Mouse (Mus musculus) hindbrain, embryonic 12.5 days (tissue): ENCODE measurements around the gene Tmem274. TPM values are rescaled to one million over a fixed set of nuclear protein-coding genes. Genes with fewer than 3 reads are reported as not detected.
A peak's percentile ranks its signal among the peaks of the same experiment; 100 is the strongest.
"Not testable (repeated sequence)": the region's sequence is repeated elsewhere in the genome, so short reads cannot be mapped to it uniquely, and the experiment has no call there.

Source experiments
- ATAC-seq: fragments of 200-750 bp; cut with Nextera tagmentation; 2 replicates; pipeline ENCODE4 v1.8.0; 2017; ENCODE audit warnings: moderate TSS enrichment; ENCODE audit not compliant: low FRiP score
- H3K27ac ChIP-seq: fragments of 300-500 bp; sonication (generic); 2 replicates; pipeline ENCODE4 v1.5.1; 2016; ENCODE audit warnings: mild to moderate bottlenecking
- H3K27me3 ChIP-seq: fragments of 300-500 bp; sonication (generic); 2 replicates; pipeline ENCODE4 v1.6.1; 2016; ENCODE audit warnings: mild to moderate bottlenecking
- H3K36me3 ChIP-seq: fragments of 300-500 bp; sonication (generic); 2 replicates; pipeline ENCODE4 v1.6.1; 2016; ENCODE audit warnings: mild to moderate bottlenecking
- H3K4me1 ChIP-seq: fragments of 300-500 bp; sonication (generic); 2 replicates; pipeline ENCODE4 v1.6.1; 2016
- H3K4me2 ChIP-seq: fragments of 300-500 bp; sonication (generic); replicated peaks from 2 replicates; pipeline ENCODE4 v1.6.1; 2016; ENCODE audit warnings: mild to moderate bottlenecking
- H3K4me3 ChIP-seq: fragments of 300-500 bp; sonication (generic); 2 replicates; pipeline ENCODE4 v1.5.1; 2016; ENCODE audit warnings: mild to moderate bottlenecking
- H3K9ac ChIP-seq: fragments of 300-500 bp; sonication (generic); 2 replicates; pipeline ENCODE4 v1.6.1; 2016; ENCODE audit warnings: mild to moderate bottlenecking, moderate library complexity
- H3K9me3 ChIP-seq: fragments of 300-500 bp; sonication (generic); replicated peaks from 2 replicates; pipeline ENCODE4 v1.6.1; 2016; ENCODE audit warnings: mild to moderate bottlenecking
- WGBS: fragments of 180-500 bp; shearing (Covaris S2); methylation state at CpG from one replicate; pipeline ENCODE4 v1.1.7; 2016; 5-methylcytosine and 5-hydroxymethylcytosine counted together
- polyA plus RNA-seq: library from polyadenylated mRNA; unstranded; fragments of >200 nt; fragmentation: Nextera tagmentation; extraction: Ambion mirVana; gene quantifications from 2 replicates; pipeline ENCODE4 v1.2.1, GENCODE M21; 2016

Gene Tmem274
- 0.37 and 0.40 TPM in 2 replicates for polyA plus RNA-seq

- WGBS, result 86% methylated on average over 11 of the region's 11 CpGs
- no peak within 1 kb of the TSS for H3K4me3 ChIP-seq
- H3K27ac ChIP-seq, result no peak within 1 kb of the TSS
- H3K4me2 ChIP-seq, result no peak within 1 kb of the TSS
- no peaks in the 10 kb centered on the region; the same call in 1 of the 2 replicates for H3K27me3 ChIP-seq
- 0 out of 2 replicates have a peak, but pooled peaks cover 4% of the 10 kb centered on the region for H3K9me3 ChIP-seq
- ATAC-seq, result no peak
- H3K36me3 ChIP-seq, result peaks cover 22% of the 10 kb centered on the region
- H3K9ac ChIP-seq, result no peak within 1 kb of the TSS
- no peaks in the 10 kb centered on the region for H3K4me1 ChIP-seq
Measured at GRCm38 (mm10) chr4:149477078-149477477, at the start of gene Tmem274. Gene Tmem274 (plus strand): TSS chr4:149477378.

DNA sequence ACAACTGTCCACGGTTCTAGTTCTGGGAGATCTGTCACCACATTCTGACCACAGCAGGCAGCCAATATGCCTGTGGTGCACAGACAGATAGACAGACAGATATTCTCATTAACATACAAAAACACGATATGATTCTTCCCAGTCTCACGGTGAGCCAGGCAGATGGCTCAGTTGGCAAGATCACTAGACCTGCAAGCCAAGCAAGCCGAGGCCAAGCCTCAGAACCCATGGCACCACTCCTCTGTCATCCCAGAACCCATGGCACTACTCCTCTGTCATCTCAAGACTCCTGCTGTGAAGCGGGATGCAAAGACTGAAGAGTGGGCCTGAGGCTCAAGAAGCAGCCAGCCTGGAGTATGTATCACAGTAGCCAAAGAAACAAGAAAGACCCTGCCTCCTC lies 47.6 kb upstream of the Tmem274 start:
- no peak overlapping the region for H3K4me3 ChIP-seq
- no peak overlapping the region for H3K9ac ChIP-seq
- 73% methylated on average over 5 of the region's 5 CpGs for WGBS
- H3K27ac ChIP-seq, result no peak overlapping the region
- no peak overlapping the region for H3K4me2 ChIP-seq
- no peaks in the 10 kb centered on the region for H3K9me3 ChIP-seq
- H3K36me3 ChIP-seq, result no peaks in the 10 kb centered on the region
- ATAC-seq, result no peak
- no peaks in the 10 kb centered on the region for H3K27me3 ChIP-seq
- H3K4me1 ChIP-seq, result 0 out of 2 replicates have a peak, but pooled peaks cover 1% of the 10 kb centered on the region

GRCm38 (mm10) chr4:149431887-149432286 lies 45.3 kb upstream of the Tmem274 start:
- not testable (repeated sequence) for ATAC-seq, H3K27me3 ChIP-seq, H3K9me3 ChIP-seq, H3K4me3 ChIP-seq, H3K4me2 ChIP-seq, H3K27ac ChIP-seq, H3K36me3 ChIP-seq, H3K9ac ChIP-seq, H3K4me1 ChIP-seq
- WGBS, result 80% methylated on average over 1 of the region's 1 CpGs

- Histone ChIP-seq H3K36me3 (no peaks in the 10 kb centered on the region), H3K9me3 (no peaks in the 10 kb centered on the region), H3K4me1 (peaks cover 9% of the 10 kb centered on the region), H3K4me3 (no peak overlapping the region), H3K27me3 (no peaks in the 10 kb centered on the region), H3K27ac (no peak overlapping the region), H3K4me2 (no peak overlapping the region), H3K9ac (no peak overlapping the region)
- ATAC-seq, result no peak
- WGBS, result 62% methylated on average over 8 of the region's 8 CpGs
Measured at GRCm38 (mm10) chr4:149440576-149440975, 36.6 kb upstream of the Tmem274 start.

DNA sequence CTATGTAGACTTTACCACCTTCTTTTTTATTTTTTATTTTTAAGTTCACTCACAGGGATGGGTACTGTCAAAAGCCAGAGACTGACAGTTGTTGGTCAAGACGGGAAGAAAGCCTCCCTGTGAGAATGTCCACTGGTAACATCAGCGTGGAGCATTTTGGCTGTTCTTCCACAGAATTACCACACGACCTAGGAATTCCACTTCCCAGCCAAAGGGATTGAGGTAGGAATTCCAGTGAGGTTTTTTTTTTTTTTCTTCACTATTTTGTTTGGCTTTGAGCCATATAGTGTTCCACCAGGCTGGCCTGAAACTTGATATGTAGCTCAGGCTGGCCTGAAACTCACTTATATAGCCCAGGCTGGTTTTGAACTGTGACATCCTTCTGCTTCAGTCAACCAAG lies 34.7 kb upstream of the Tmem274 start:
- no peak overlapping the region for H3K9ac ChIP-seq
- H3K27me3 ChIP-seq, result no peaks in the 10 kb centered on the region
- H3K4me1 ChIP-seq, result peaks cover 17% of the 10 kb centered on the region
- no peaks in the 10 kb centered on the region for H3K36me3 ChIP-seq
- H3K4me3 ChIP-seq, result no peak overlapping the region
- no peak overlapping the region for H3K4me2 ChIP-seq
- 66% methylated on average over 3 of the region's 3 CpGs for WGBS
- no peak overlapping the region for H3K27ac ChIP-seq
- no peaks in the 10 kb centered on the region for H3K9me3 ChIP-seq
- no peak for ATAC-seq

GRCm38 (mm10) chr4:149444465-149444864 lies 32.7 kb upstream of the Tmem274 start:
- H3K27ac ChIP-seq, result peak overlapping the region; percentile 95
- ATAC-seq, result no peak
- H3K4me2 ChIP-seq, result peak overlapping the region; percentile 58
- H3K9me3 ChIP-seq, result no peaks in the 10 kb centered on the region
- H3K4me3 ChIP-seq, result no peak overlapping the region
- no peaks in the 10 kb centered on the region for H3K27me3 ChIP-seq
- no peaks in the 10 kb centered on the region for H3K36me3 ChIP-seq
- 59% methylated on average over 1 of the region's 1 CpGs for WGBS
- 0 out of 2 replicates have a peak overlapping the region, but pooled peaks have one; percentile 66 for H3K9ac ChIP-seq
- H3K4me1 ChIP-seq, result peaks cover 17% of the 10 kb centered on the region

DNA sequence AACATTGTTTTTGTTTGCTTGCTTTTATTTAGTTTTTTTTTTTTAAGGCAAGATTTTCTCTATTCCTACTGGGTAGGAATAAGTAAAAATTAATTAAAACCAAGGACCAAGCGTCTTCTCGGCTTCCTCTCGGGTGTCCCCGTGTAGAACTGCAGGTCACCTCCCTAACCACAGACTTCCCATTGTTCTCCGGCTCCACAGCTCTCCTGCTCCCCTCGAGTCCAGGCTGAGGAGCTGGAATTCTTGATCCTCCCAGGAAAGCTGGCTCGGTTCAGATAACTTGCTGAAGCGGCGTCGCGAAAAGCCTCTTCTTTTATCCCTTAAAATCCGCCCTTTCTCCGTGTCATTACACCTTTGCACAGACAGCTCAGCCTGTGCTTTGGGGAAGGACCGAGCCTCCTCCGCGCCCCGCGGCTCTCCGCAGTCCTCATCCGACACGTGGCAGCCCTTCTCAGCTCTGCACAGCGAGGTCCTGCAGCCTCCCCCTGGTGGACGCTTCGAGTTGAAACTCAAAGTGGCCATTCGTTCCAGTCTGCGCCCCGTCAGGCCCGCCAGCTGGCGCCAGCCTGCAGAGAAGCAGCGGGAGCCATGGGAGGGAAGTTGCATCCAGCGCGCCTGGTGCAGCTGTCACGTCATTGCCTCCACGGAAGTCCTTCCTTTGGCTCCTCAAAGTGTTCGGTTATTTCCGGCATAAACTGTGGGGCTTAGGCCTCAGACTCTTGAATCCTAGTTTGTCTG lies 32.0 kb upstream of the Tmem274 start:
- H3K4me3 ChIP-seq, result peak overlapping the region; percentile 31
- ATAC-seq, result peak; percentile 97
- H3K4me1 ChIP-seq, result peaks cover 17% of the 10 kb centered on the region
- H3K27ac ChIP-seq, result peak overlapping the region; percentile 95
- peak overlapping the region; percentile 58 for H3K4me2 ChIP-seq
- H3K9me3 ChIP-seq, result no peaks in the 10 kb centered on the region
- under 1% methylated on average over 36 of the region's 36 CpGs for WGBS
- peak overlapping the region; percentile 66 for H3K9ac ChIP-seq
- H3K27me3 ChIP-seq, result no peaks in the 10 kb centered on the region
- no peaks in the 10 kb centered on the region for H3K36me3 ChIP-seq

- Histone ChIP-seq H3K27ac (peak overlapping the region; percentile 95), H3K27me3 (no peaks in the 10 kb centered on the region), H3K36me3 (no peaks in the 10 kb centered on the region), H3K4me3 (no peak overlapping the region), H3K4me2 (peak overlapping the region; percentile 58), H3K9ac (0 out of 2 replicates have a peak overlapping the region, but pooled peaks have one; percentile 66), H3K9me3 (no peaks in the 10 kb centered on the region), H3K4me1 (peaks cover 17% of the 10 kb centered on the region)
- ATAC-seq, result peak; percentile 63
- 2% methylated on average over 11 of the region's 11 CpGs for WGBS
Measured at GRCm38 (mm10) chr4:149445868-149446267, 31.3 kb upstream of the Tmem274 start.

GRCm38 (mm10) chr4:149446309-149446708 lies 30.9 kb upstream of the Tmem274 start:
- Histone ChIP-seq H3K4me1 (peaks cover 17% of the 10 kb centered on the region), H3K27me3 (no peaks in the 10 kb centered on the region), H3K4me3 (no peak overlapping the region), H3K27ac (peak overlapping the region; percentile 95), H3K36me3 (no peaks in the 10 kb centered on the region), H3K9ac (0 out of 2 replicates have a peak overlapping the region, but pooled peaks have one; percentile 66), H3K9me3 (no peaks in the 10 kb centered on the region), H3K4me2 (peak overlapping the region; percentile 58)
- no peak for ATAC-seq
- WGBS, result 33% methylated on average over 1 of the region's 1 CpGs

- H3K36me3 ChIP-seq, result no peaks in the 10 kb centered on the region
- H3K27me3 ChIP-seq, result no peaks in the 10 kb centered on the region
- H3K27ac ChIP-seq, result no peak overlapping the region
- H3K4me1 ChIP-seq, result peaks cover 8% of the 10 kb centered on the region
- no peaks in the 10 kb centered on the region for H3K9me3 ChIP-seq
- no peak overlapping the region for H3K4me3 ChIP-seq
- no peak overlapping the region for H3K9ac ChIP-seq
- 91% methylated on average over 3 of the region's 3 CpGs for WGBS
- no peak for ATAC-seq
- H3K4me2 ChIP-seq, result no peak overlapping the region
Measured at GRCm38 (mm10) chr4:149450636-149451035, 26.5 kb upstream of the Tmem274 start.

DNA sequence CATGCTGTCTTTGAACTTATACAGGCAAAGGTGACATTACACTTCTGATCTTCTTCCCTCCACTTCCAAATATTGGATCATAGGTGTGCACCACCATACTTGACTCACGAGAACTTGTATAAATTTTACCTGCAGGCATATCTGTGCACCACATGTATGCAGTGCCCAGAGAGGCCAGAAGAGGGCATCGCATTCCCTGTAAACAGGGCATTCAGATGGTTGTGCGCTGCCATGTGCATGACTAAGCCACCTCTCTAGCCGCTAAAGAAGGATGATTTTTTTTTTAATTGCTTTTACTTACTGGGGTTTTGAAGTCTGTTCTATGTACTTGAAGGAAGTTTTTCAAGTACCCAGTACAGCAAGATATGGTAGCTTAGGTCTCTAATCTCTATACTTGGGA lies 23.5 kb upstream of the Tmem274 start:
- Histone ChIP-seq H3K27ac (no peak overlapping the region), H3K9me3 (no peaks in the 10 kb centered on the region), H3K9ac (no peak overlapping the region), H3K4me2 (no peak overlapping the region), H3K36me3 (no peaks in the 10 kb centered on the region), H3K4me1 (no peaks in the 10 kb centered on the region), H3K27me3 (no peaks in the 10 kb centered on the region), H3K4me3 (no peak overlapping the region)
- no peak for ATAC-seq
- 88% methylated on average over 4 of the region's 4 CpGs for WGBS

- ATAC-seq, result no peak
- Histone ChIP-seq H3K9me3 (no peaks in the 10 kb centered on the region), H3K9ac (no peak overlapping the region), H3K4me2 (no peak overlapping the region), H3K36me3 (no peaks in the 10 kb centered on the region), H3K27me3 (no peaks in the 10 kb centered on the region), H3K4me1 (no peaks in the 10 kb centered on the region), H3K4me3 (no peak overlapping the region), H3K27ac (no peak overlapping the region)
- 89% methylated on average over 17 of the region's 17 CpGs for WGBS
Measured at GRCm38 (mm10) chr4:149454263-149454662, 22.9 kb upstream of the Tmem274 start.

GRCm38 (mm10) chr4:149454879-149455278 lies 22.3 kb upstream of the Tmem274 start, which contains the start of gene Rbp7:
Gene Rbp7 (minus strand): TSS chr4:149454978.
- 48% methylated on average over 8 of the region's 8 CpGs for WGBS
- ATAC-seq, result no peak
- H3K9me3 ChIP-seq, result no peaks in the 10 kb centered on the region
- no peaks in the 10 kb centered on the region for H3K4me1 ChIP-seq
- no peaks in the 10 kb centered on the region for H3K27me3 ChIP-seq
- no peaks in the 10 kb centered on the region for H3K36me3 ChIP-seq
- no peak within 1 kb of the TSS for H3K4me2 ChIP-seq
- no peak within 1 kb of the TSS for H3K9ac ChIP-seq
- no peak within 1 kb of the TSS for H3K27ac ChIP-seq
- H3K4me3 ChIP-seq, result no peak within 1 kb of the TSS
